Mouse (Mus musculus) A20 (cell line): ENCODE results near the gene Zfp598.
"Not testable (repeated sequence)": the region's sequence is repeated elsewhere in the genome, so short reads cannot be mapped to it uniquely, and the experiment has no call there.

Source experiments
- DNase-seq: peaks from one replicate; pipeline ENCODE4 v3.0.0-alpha.2; 2011; ENCODE audit warnings: low read depth, low spot score

Zfp598 gene

DNA sequence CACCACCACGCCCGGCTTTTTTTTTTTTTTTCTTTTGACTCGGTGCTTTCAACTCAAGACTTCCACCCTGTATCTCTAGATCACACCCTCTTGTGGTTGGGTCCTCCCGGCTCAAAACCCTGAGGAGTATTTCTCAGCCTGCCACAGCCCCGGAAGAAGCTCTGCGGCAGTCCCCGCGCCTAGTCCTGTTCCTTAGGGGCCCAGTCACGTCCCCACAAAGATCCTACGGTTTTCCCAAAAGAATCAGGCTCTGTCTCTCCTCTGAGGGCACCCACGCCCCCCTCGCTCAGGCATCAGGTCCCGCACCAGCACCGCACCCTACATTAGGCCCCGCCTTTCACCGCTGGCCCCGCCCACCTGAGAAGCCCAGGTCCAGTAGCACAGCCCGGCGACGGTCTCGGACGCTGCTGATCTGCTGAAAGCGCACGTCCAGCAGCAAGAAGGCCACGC is 17.7 kb downstream of the Zfp598 start:
- DNase-seq, result peak; percentile 40

DNA sequence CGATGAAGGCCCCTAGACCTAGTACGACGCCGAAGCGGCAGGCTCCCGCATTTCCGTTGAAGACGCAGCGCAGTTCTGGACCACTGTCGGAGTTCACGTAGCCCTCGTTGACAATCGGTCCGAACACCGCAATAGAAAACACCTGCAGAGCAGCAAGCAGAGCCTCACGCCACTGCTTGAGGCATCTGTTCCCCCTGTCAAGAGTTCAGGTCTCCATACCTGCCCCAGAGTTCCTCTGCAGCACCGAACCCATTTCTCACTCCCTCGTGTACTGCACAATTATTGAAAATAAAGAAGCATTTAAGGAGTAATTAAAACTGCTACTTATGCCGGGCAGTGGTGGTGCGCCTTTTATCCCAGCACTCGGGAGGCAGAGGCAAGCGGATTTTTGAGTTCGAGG is 18.1 kb downstream of the Zfp598 start:
- no peak for DNase-seq

DNA sequence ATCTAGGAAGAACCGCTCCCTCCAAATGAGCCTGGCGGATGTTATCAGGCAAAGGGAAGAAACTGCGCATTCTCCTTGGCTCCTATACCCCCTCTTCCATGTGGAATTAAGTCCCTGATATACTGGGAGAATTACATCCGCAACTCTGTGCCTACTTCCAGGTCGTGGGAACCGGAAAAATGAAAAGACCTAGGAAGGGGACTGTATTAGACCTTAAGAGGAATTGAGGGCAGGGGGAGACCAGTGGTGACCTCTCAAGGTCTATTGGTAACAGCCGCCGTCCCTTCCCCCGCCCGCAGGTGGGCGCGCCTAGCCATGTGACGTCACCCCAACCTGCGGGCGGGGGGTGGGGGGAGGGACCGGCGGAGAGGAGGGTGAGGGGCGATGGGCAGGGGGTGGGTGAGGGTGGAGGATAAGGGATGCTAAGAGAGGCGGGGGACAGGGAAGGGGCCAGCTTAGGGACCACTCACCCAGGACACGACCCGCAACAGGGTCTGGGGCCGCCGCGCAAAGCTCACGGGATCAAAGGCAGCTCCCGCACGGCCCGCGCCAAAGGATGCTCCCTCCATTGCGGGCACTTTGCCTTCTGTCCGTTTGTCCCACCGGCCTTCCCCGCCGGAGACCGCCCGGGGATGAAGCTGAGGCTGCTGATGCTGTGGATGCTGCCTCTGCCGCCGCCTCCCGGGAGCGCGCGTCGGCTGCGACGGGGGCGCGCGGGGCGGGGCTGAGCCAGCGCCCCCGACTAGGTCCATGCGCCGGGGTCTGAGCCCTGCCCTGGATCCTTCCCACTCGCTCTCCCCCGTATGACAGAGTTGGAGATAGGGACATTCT is 20.0 kb downstream of the Zfp598 start, which contains the start of gene Syngr3:
TSS of gene Syngr3 (minus strand) at position 705 of the 831 bp plus-strand sequence.
- DNase-seq, result peak; percentile 51

DNA sequence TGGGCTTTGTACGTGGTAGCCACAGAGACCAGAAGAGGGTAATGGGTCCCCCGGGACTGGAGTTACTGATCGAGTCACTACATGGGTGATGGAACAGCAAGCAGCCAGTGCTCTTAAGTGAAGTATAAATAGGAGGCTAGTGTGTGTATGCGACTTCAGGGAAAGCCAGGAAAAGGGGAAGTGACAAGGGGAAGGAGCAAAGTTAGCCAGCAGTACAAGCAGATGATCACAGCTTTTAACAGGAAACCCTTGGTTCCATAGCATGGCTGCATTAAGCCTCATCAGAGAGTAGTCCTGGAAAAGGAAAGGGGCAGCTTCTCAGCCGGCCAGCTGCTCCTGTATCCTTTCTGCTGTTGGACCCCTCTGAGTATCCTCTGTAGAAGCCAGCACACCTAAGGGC is 22.9 kb downstream of the Zfp598 start:
- DNase-seq, result no peak

DNA sequence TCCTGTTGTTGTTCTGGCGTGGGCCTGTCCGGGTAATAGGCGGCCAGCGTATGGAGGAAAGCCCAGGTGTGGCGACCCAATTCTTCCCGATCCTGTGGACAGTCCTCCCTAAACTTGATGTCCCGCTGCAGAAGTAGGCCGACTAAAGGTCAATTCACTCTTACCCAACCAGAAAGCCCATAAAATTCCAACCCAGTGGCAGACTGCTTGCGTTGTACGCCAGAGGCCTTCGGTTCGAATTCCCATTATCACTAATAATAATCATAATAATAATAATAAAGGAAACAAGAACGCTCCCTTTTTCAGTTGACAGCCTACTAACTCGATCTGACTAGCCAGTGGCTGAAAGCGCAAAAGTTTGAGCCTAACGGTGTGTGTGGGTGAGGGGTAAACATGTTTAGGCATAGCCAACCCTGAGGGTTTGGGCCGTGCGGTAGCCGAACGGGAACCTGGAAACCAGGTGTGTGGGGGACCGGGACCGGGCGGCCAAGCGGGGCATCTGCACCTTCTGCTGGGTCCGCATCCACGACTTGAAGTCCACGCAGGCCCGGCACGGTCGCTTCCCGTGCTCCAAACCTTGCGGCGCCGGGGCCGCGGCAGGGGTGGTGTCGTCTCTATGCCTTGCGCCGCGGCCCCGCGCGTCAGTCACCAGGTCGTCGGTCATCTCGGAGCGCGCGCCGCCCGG is 26.0 kb downstream of the Zfp598 start:
- no peak for DNase-seq

DNA sequence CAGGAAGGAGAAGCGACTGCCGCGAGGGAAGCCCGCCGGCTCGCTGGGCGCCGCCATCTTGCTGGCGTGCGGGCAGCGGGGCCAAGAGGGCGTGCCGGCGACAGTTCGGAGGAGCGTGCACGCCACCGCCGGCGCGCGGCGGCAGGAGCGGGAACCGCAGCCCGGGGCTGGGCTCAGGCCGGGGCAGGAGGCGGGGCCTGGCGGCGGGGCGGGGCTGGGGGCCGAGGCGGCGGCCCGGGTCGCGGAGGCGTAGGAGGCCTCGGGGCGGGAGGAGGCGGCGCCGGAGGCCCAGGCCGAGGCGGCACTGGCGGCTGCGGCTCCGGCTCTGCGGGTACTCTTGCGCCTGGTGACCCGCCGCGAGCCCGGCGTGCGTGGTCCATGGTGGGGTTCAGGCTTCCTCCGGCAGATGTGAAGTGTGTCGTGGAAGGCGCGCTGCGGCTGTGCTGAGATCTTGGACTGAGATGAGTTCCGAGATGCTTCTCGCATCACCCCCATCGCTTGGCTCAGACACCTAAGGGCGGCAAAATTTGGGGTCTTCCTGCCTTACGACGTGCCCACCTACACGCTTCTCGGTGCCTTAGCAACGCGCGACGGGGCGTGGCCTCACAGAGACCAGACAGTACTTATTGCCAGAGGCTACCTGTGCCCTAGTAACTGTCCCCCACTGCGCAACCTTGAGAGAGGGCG is 26.7 kb downstream of the Zfp598 start, which contains the start of the genes Gfer and Noxo1:
TSS of gene Gfer (minus strand) at position 146 of the 687 bp plus-strand sequence.
TSS of gene Noxo1 (plus strand) at position 224 of the 687 bp plus-strand sequence.
- peak; percentile 89 for DNase-seq

DNA sequence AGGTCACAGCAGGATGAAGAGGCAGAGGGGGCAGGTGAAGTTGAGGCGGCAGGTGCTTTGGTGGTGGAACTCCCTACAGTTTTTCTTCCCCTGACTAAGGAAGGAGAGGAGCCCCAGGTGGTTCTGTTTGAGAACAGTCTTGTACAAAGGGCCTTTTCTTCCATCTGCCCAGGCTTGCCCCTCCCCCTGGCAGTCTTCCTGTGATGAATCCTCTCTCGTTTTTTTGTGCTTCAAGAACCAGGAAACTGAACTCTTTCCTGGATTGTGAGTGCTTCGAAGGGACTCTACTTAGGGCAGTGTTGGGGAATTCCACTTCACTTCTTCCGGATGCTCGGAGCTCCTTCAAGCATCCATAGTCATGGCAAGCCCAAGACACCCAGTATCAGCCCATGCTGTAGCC is 28.5 kb downstream of the Zfp598 start:
- no peak for DNase-seq

DNA sequence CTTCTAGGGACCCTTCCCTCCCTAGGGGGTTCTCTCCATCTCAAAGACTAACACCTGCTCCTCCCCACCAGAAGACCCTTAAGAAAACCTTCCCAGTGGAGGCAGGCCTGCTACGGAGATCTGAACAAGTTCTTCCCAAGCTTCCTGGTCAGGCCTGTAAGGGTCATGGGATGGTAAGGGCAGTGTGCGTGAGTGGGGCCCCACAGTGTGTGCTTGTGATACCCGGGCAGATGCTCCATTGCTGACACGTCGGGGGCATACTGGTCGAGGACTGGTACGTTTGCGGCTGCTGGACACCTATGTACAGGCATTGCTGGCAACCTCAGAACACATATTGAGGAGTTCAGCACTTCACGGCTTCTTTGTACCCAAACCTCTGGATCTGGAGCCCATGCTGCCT is 29.2 kb downstream of the Zfp598 start:
- DNase-seq, result no peak

DNA sequence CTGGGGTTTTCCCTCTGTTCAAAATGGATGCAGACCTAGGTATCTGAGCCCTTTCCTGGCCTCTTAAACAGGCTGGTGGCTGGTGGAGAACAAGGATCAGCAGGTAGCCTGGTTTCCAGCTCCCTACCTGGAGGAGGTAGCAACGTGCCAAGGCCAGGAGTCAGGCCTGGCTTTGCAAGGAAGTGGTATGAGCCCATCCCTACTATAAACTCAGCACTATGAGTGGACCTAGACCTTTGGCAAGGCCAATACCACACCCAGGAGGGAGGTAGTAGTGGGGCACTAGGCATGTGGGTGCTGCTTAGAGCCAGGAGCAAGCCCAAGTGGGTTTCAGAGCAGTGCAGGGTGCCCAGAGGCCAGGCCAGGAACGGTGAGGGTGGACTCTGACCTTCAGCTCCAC is 30.0 kb downstream of the Zfp598 start:
- DNase-seq, result no peak

DNA sequence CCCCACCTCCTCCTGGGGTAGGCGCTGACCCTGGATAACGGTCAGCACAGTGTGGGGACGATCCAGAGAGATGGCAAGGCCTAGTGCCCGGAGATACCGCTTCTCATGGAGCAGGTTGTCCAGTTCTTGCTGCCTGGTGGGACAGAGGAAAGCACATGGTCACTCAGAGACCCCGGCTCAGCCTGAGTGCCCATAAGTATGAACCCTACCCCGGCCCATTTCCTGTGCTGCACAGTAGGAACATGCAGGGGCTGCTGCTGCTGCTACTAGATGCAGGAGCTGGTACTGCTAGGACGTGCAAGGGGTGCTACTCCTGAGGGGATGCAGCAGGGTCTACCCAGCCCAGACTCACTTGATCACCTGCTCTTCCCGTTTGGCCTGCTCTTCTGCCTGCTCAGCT is 31.8 kb downstream of the Zfp598 start:
- DNase-seq, result no peak

DNA sequence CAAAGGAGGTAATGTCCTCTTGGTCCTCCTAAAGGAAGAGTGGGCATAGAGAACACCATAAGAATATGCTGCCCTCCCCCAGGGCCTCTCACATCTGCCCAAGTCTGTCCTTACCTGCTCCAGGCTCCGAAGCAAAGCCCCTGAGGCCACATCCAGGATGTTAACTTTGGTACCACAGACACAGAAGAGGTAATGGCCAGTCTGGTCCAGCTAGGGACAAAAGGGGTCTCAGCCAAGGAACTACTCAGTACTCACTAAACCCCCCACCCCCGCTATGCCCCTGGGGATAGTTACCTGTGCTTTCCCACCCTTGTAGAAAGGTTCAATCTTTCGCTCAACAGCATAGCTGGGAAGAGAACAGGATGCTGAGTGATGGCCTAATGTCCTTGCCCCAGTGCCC is 36.3 kb downstream of the Zfp598 start:
- no peak for DNase-seq

DNA sequence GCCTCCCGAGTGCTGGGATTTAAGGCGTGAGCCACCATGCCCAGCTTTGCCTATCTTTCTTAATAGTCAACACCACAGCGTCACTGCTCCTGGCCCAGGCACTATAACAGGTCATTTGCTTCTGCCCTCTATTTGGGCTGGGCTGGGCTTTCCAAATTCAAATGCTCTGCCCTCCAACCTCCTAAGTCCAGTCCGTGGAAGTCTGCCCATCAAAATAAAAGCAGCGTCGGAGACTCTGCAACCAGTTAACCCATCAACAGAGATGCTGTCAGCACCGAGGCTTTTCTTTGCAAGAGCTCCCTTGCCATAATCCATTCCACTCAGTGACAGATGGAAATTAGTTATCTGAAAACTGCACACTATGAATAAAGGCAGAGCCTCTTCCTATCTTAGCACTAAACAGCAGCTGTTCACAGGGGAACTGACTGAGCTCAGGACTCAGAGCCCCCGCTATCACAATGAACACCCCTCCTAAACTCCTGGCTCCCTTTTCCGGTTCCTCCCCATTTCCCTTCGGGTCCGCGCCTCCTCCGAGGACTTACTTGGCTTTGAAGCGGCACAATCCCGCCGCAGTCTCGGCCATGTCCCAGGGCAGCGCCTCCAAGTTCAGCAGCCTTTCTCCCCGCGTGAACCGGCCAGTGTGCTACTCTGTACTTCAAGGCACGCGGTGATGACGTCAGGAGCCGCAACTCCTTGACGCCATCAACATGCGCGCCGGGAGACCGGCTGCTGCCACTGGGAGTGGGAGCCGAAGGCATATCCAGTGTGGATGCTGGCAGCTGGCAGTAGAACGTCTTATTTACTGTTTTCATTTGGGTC is 37.7 kb downstream of the Zfp598 start, which contains the start of gene Tbl3:
TSS of gene Tbl3 (minus strand) at position 679 of the 819 bp plus-strand sequence.
- peak; percentile 92 for DNase-seq

DNA sequence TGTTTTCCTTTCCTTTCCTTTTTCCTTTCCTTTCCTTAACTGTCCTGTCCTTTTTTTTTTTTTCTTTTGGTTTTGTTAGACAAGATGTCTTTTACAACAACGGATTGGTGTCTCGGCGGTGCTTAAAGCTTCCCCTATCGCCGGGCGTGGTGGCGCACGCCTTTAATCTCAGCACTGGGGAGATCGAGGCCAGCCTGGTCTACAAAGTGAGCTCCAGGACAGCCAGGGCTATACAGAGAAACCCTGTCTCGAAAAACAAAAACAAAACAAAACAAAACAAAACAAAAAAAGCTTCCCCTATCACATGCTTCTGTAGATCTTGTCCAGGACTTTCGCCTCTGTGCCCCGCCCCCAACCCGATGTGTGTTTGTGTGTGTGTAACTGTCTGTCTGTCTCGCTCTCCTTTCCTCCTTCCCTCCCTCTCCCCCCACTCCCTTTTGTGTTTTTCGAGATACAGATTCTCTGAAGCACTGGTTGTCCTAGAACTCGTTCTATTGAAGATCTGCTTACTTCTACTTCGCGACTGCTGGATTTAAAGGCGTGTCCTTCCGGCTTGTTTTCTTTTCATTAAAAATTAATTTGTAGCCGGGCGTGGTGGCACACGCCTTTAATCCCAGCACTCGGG is 38.4 kb downstream of the Zfp598 start:
- peak; percentile 33 for DNase-seq

DNA sequence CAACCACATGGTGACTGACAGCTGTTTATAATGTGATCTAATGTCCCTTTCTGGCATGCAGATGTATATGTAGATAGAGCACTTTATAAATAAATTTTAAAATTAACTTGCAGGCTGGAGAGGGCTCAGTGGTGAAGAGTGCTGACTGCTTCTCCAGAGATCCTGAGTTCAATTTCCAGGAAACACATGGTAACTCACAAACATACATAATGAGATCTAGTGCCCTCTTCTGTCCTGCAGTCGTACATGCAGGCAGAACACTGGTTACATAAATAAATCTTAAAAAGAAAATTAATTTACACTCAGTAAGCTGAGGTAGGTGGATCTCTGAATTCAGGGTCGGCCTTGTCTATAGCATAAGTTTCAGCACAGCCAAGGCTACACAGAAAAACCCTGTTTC is 39.2 kb downstream of the Zfp598 start:
- peak; percentile 58 for DNase-seq

DNA sequence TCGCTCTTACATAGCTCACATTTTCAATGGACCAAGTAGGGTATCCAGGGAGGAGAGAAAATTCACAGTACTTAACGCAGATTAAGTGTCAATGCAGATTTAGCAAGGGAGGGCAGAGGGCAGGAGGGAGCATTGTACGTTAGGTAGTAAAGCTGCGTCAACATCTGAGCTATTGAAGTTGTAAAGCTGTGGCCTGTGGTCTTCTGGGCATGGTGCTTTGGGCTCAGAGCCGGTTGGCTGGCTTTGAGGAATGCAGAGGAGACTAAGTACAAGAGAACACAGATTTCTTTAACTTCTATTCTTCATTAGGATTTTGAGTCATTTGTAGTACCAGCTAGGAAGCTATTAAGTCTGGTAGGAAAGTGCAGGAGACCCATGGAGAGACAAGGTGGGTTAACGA is 46.1 kb downstream of the Zfp598 start:
- no peak for DNase-seq

DNA sequence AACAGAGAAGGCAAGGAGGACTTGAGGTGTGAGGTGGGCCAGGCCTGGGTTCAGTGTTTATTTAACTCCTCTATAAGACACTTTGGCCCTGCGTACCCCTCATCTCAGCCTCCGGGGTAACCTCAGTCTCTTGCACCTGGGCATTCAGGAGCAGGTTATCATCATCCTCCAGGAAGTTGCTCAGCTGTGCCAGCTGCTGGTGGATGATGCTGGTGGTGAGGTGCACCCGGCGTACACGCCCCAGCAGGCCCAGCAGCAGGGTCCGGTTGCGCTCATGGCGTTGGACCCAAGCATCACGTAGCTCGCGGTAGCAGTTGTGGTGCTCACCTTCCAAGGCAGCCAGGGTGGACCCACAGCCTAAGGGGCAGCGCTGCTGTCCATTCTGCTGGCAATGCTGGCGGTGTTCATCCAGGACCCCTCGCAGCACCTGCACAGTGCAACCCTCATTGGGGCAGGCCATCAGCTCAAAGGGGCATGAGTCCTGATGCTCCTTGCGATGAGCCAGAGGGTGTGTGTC is 46.7 kb downstream of the Zfp598 start:
- DNase-seq, result no peak

DNA sequence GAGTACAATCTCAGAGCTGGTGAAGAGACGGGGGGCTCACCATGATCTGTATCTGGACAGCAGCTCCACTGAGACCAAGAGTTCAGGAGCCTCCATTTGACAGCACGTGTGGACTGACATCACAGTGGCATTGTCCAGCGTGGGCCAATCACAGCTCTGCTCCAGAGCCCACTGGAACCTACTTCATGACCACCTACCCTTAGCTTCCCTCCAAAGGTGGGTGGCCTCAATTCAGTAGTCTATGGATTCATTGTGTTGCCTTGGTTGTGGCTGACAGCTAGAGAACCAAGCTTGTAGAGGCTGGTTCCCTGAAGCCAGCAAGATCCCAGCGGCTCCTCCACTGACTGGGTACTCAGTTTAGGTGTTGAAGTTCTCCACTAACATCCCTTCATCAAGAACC is 48.5 kb downstream of the Zfp598 start, which contains the start of the genes Rnf151 and Rps2:
TSS of gene Rnf151 (minus strand) at position 121 of the 400 bp plus-strand sequence.
TSS of gene Rps2 (plus strand) at position 174 of the 400 bp plus-strand sequence.
- DNase-seq, result no peak

DNA sequence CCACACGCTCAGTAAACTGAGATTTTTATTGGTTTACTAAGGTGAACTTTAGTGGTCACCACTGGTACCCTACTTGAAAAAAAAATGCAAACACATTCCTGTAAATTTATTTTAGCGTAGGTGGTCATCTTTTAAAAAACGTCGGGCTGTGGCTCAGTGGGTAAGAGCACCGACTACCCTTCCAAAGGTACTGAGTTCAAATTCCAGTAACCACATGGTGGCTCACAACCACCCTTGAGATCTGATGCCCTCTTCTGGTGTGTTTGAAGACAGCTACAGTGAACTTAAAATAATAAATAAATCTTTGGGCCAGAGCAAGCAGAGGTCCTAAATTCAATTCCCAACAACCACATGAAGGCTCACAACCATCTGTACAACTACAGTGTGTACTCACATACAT is 49.5 kb downstream of the Zfp598 start:
- DNase-seq, result not testable (repeated sequence)

DNA sequence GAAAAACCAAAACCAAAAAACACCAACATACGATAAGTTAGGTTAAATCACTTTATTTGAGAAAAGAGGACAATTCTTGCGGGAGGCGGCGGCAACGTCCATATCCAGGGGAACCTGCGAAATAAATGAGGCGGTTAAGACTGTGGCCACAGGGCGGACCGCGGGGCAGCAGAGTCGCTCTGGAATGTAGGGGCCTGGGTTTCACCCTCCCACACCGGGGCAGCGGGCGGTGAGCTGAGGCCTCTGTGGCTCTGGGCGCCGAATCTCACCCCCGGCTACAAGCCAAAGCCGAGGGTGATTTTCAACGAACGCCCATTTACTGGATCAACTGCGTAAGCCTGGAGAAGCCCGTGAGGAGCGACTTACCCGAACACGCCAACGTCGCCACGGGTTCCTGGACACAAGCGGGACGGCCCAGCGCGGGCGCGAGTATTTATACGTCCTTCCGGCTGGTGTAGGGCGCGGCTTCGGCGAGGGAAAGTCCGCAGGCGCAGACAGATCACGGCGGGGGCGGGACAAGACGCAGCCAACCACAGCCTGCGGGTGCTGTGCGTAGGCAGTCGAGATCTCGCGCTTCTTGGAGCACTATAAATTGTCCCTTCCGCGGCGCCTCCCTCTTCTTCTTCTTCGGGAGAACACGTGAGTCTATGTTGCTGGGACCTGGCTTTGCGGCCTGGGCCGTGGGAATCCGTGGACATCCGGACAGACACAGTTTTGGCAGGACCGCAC is 50.2 kb downstream of the Zfp598 start:
- DNase-seq, result peak; percentile 98

DNA sequence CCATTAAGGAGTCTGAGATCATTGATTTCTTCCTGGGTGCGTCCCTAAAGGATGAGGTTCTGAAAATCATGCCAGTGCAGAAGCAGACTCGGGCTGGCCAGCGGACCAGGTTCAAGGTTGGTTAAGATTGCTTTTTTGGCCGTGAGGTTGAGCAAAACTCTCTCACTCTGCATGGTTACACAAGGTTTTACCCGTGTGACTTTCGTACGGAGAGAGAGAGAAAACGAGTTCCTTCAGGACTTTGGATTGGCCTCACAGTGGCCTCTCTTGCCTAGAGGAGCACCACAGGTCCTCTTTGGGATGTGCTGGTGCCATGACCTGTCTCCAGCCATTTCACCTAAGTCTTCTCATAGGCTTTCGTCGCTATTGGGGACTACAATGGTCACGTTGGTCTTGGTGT is 51.1 kb downstream of the Zfp598 start:
- not testable (repeated sequence) for DNase-seq
